Mouse (Mus musculus) yolk sac, embryonic 10.5 days (tissue): ENCODE measurements at regions not wholly inside any gene's neighbourhood (a gene's known extent, or its start where the extent isn't known, plus 50 kb on each side); places are given as distances from the start of the nearest gene placed in this dataset.

Experiments
- DNase-seq: peaks from one replicate; pipeline ENCODE4 v3.0.0-alpha.2; 2017; ENCODE audit warnings: low spot score

DNA sequence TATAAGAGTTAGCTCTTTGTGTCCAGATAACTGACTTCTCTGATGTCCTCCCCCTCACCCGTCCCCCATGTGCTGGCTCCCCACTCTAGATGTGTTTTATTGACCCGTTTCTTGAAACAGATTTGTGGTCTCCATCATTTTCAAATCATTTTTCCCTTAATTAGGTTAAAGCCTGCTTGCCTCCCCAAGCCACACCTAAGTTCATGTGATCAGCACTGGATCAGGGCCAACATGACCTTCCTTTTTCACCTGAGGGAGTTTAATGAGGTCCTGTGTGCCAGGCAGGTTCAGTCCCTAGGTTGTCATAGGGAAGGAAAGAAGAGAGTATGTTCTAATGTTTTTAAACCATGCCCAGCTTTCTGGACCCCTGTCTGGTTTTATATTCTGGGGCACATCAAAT lies 390.9 kb upstream of the Slc35b3 start:
- DNase-seq, result no peak

- no peak for DNase-seq
Measured at GRCm38 (mm10) chr13:39350668-39351067, 390.0 kb upstream of the Slc35b3 start.

DNA sequence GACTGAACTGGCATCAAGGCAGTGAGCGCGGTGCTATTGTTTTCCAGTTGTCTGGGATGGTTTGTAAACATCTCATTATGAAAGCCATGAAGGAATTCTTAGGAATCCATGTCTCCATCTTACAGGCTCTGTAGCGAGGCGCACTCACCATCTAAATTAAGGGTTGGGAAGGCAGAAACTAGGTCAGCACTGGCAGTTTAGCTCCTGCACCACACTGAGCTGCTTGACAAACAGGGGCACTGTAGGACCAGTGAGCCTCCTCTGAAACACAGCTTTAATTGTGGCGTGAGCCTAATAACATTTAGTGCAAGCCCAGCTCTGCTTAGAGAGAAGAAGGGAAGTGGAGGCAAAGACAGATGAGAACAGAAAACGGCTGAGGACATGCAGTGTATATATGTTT lies 387.1 kb upstream of the Slc35b3 start:
- DNase-seq, result no peak

DNA sequence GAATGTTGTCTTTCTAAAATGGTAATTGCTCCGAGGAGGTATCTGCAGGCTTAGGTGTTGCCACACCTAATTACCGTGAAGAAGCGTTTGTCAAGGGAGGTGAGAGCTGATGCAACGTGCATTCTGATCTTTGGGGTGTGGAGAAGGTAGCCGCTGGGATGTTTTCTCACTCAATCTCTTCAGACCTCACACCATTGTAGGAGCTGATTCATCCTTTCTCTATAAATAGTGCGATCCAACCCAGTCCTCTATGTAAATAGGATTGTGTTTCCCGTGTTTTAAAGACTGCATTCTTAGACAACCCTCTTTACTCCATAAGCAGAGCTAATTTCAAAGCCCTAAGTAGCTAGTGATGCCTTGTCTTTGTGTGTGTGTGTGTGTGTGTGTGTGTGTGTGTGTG lies 374.2 kb upstream of the Slc35b3 start:
- DNase-seq, result no peak

DNA sequence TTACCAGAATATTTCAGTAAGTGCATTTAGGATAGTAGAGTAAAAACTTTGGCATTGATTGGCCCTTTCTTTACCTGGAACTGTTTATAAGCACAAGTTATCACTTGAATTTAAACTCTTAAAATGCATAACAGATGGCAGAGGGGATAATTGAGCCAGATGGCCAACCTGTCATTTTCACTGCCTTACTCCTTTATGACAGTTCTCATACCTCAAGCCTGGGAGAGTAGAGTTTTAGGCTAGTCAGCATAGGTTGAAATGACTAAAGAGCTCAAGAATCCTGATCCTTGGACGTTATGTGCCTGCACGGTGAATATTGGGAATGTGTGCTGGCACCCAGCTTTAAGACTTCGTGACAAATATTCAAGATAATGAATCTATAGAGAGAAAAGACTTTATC lies 369.1 kb upstream of the Slc35b3 start:
- no peak for DNase-seq

- no peak for DNase-seq
Measured at GRCm38 (mm10) chr13:39326176-39326575, 365.5 kb upstream of the Slc35b3 start.

GRCm38 (mm10) chr13:39321111-39321510 lies 360.4 kb upstream of the Slc35b3 start:
- DNase-seq, result no peak

DNA sequence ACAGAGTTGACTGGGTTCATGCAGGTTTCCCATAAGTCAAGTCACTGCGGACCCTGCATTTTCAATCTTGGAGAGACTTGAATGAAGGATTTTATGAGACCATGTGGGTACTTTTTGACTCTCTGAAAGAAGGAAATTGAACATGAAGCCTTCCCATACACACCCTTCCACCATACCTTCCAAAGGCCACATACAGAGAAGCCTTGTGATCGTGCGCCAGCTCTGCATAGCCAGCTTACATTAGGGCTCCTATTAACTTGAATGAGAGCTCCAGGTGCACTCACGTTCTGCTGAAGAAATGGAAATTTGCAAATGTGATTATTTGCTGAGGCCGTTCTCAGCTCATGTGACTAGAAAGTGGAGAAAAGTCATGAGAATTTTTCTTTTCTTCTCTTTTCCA lies 349.1 kb upstream of the Slc35b3 start:
- DNase-seq, result no peak

- DNase-seq, result no peak
Measured at GRCm38 (mm10) chr13:39307845-39308244, 347.2 kb upstream of the Slc35b3 start.

GRCm38 (mm10) chr13:39306851-39307250 lies 346.2 kb upstream of the Slc35b3 start:
- no peak for DNase-seq

DNA sequence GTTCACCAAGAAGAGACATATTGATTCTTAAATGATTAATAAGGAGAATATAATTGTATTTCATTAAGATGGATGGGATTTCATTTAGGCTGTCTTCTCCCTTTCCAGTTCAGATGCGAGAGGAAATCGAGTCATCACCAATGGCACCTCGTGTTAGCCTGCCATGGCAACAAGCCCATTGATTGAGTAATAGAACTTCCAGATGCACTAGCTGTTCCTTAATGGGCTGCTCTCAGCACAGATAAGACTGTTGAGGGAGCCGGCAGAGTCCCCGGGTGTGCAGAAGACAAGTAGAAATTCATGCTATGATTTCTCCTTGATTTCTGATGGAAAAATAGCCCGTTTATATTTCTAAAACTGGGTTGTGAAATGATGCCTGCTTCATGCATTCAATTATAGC lies 336.5 kb upstream of the Slc35b3 start:
- DNase-seq, result no peak

DNA sequence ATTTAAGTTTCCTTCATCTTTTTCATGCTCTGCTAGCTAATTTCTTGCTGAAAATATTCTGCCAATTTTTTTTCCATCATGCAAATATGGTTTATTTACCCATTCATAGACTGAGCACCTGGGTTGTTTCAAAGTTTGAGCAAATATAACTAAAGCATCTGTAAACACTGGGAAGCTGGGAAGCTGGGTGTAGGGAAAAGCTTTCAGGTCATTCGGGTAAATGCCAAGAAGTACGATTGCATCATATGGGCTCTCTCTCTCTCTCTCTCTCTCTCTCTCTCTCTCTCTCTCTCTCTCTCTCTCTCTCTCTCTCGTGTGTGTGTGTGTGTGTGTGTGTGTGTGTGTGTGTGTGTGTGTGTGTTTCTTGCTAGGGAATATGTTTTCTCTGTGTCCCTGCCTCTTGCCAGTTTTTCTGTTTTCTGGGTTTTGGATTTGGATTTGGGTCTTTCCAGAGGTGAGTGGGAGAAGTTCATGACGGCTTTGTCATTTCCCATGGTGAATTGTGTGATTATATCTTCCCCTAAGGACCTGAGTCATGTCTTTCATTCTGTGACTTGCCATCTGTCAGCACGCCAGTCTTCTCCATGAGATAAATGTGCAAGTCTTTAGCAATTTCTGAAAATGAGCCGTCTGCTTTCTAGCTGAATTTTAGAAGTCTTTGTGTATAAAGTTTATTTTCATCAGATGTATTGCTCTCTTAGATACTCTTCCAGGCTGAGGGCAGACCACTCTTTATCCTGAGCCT lies 329.7 kb upstream of the Slc35b3 start:
- DNase-seq, result no peak

GRCm38 (mm10) chr13:39282272-39282671 lies 321.6 kb upstream of the Slc35b3 start:
- DNase-seq, result no peak

DNA sequence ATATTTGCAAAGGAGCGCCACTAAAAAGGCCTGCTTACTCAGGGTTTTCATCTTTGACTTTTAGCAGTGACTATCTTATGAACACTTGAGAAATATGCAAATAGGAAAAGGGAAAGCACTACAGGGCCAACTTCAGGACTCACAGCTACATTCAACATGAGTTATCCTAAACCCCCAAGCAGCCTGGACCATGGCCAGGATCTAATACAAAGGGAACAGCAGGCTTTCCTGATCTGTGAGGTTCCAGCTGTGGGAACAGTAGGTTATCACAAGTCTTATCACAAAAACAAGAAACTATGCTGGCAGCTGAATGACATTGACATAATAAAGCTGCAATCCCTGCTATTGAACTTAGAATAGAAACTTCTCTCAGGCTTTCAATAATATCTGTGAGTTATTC lies 317.4 kb upstream of the Slc35b3 start:
- no peak for DNase-seq

GRCm38 (mm10) chr13:39266024-39266423 lies 305.3 kb upstream of the Slc35b3 start:
- no peak for DNase-seq

- DNase-seq, result no peak
Measured at GRCm38 (mm10) chr13:39256708-39257107, 296.0 kb upstream of the Slc35b3 start.

DNA sequence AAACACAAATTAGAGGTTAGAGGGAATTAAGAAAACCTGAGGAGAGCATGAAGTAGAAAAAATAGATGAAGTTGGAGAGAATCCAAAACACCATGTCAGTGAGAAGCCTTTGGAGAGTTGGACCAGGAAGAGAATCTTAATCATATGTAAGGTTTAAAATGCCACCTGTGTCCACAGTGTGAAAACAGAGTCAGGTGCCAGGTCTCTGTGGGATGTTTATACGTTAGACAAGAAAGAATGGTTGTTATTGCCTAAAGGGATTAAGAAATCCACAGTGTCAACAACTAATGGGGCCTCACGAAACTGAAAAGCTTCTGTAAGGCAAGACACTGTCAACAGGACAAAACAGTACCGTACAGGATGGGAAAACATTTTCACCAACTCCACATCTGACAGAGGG lies 294.7 kb upstream of the Slc35b3 start:
- DNase-seq, result no peak

- DNase-seq, result no peak
Measured at GRCm38 (mm10) chr13:39252591-39252990, 291.9 kb upstream of the Slc35b3 start.

- DNase-seq, result no peak
Measured at GRCm38 (mm10) chr13:39250096-39250495, 289.4 kb upstream of the Slc35b3 start.

DNA sequence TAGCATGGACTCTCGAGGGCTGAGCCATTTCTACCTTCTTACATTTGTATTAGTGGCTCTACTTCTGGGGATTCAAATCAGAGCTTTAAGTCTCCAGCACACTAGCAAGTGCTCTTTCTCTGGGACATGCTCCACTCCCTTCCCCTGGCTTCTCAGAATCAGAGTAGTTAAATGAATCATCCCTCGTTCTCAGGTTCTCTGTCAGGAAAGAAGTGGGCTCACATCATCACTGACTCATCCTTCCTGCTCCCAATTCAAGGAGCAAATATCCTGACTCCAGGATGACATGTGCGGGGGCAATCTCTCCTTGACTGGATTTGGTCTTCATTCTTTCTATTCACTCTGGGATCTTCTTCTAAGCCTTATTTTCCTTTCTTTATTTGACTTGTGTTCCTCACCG lies 266.2 kb upstream of the Slc35b3 start:
- no peak for DNase-seq

DNA sequence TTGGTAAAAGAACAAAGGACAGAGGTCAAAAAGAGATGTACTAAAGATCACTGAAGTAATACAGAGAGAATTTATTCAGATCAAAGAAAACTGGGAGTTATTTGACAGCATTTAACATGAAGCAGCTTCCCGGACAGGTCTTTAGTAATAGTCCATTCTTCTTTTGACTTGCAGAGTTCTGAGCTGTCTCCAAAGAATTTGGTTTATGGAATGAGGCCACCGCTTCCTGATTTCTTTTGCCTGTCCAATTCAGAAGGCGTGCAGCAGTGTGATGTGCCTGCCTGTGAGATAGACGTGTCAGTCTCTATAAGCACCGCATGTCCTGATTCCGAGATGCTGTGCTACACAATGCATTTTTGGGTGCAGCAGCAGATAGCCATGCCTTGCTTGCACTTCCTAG lies 265.0 kb upstream of the Slc35b3 start:
- no peak for DNase-seq

DNA sequence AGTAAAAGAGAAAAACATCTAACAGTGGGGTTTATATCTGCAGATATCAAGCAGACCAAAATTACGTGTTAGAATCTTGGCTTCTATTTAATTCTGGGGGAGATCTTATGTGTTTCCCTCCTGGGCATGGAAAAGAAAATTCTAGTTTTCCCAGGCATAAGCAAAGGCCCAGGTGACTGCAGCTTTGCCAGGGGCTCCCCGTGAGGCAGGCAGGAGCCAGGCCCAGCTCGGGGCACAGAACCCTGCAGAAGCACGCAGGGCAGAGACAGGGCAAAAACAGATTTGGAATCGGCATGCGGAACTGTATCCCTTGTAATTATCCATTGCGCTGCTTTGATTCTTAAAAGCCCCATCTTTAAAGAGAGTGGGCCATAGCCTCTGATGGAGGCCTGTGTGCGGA lies 250.4 kb upstream of the Slc35b3 start:
- DNase-seq, result no peak

DNA sequence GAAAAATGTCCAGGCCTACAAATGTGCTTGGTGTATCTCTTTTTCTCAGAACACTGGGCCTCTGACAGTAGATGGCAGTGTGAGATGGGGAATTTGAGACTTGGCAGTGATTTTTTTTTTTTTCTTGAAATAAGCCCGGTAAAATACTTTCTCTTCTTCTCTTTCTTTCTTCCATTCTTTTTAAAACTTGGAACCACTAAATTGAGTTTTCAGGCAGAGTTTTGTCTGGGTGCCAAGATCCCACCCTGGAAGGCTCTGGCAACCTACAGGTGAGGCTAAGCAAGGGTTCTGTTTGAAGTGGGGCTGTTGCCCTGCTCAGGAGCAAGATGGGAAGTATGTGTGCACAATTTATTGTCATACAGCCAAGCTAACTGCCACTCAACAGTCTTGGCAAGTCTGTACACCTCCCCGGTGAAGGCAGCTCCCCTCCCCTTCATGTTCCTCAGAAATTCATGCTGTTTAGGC lies 223.1 kb upstream of the Slc35b3 start:
- no peak for DNase-seq

- no peak for DNase-seq
Measured at GRCm38 (mm10) chr13:39161980-39162379, 201.3 kb upstream of the Slc35b3 start.
